Mouse (Mus musculus) neural tube, embryonic 14.5 days (tissue): ENCODE measurements at regions not wholly inside any gene's neighbourhood (a gene's known extent, or its start where the extent isn't known, plus 50 kb on each side); places are given as distances from the start of the nearest gene placed in this dataset.

ENCODE experiments used
- ATAC-seq: fragments of 200-750 bp; cut with Nextera tagmentation; 2 replicates; pipeline ENCODE4 v1.8.0; 2017; ENCODE audit warnings: low read depth, mild to moderate bottlenecking, moderate TSS enrichment, moderate library complexity
- H3K27ac ChIP-seq: fragments of 300-500 bp; sonication (generic); 2 replicates; pipeline ENCODE4 v1.5.1; 2014; ENCODE audit warnings: low read depth, mild to moderate bottlenecking, control low read depth, low read length, moderate library complexity, mixed read lengths
- H3K27me3 ChIP-seq: fragments of 300-500 bp; sonication (generic); 2 replicates; pipeline ENCODE4 v1.6.1; 2014; ENCODE audit warnings: low read length; ENCODE audit not compliant: control insufficient read depth, insufficient read depth
- H3K36me3 ChIP-seq: fragments of 300-500 bp; sonication (generic); 2 replicates; pipeline ENCODE4 v1.6.1; 2014; ENCODE audit warnings: low read length, mixed read lengths; ENCODE audit not compliant: control insufficient read depth, insufficient read depth
- H3K4me1 ChIP-seq: fragments of 300-500 bp; sonication (generic); 2 replicates; pipeline ENCODE4 v1.6.1; 2014; ENCODE audit warnings: low read length; ENCODE audit not compliant: control insufficient read depth, insufficient read depth
- H3K4me2 ChIP-seq: fragments of 300-500 bp; sonication (generic); 2 replicates; pipeline ENCODE4 v1.6.1; 2014; ENCODE audit warnings: mild to moderate bottlenecking, low read depth, low read length, control low read depth
- H3K4me3 ChIP-seq: fragments of 300-500 bp; sonication (generic); 2 replicates; pipeline ENCODE4 v1.5.1; 2014; ENCODE audit warnings: low read depth, low read length, control low read depth, mixed read lengths
- H3K9ac ChIP-seq: fragments of 300-500 bp; sonication (generic); replicated peaks from 2 replicates; pipeline ENCODE4 v1.6.1; 2014; ENCODE audit warnings: low read depth, mild to moderate bottlenecking, control low read depth, low read length, mixed read lengths
- H3K9me3 ChIP-seq: fragments of 300-500 bp; sonication (generic); 2 replicates; pipeline ENCODE4 v1.6.1; 2016; ENCODE audit warnings: low read length; ENCODE audit not compliant: control insufficient read depth
- WGBS: fragments of 180-500 bp; shearing (Covaris S2); extraction: QIAGEN DNeasy Blood & Tissue Kit; methylation state at CpG from one replicate; pipeline ENCODE4 v1.1.7; 2014; 5-methylcytosine and 5-hydroxymethylcytosine counted together

- H3K4me3 ChIP-seq, result no peak overlapping the region
- peak; percentile 74; the same call in 1 of the 2 replicates for ATAC-seq
- 29% methylated on average over 7 of the region's 7 CpGs for WGBS
- no peak overlapping the region for H3K27ac ChIP-seq
- no peaks in the 10 kb centered on the region for H3K36me3 ChIP-seq
- H3K9me3 ChIP-seq, result no peaks in the 10 kb centered on the region
- no peak overlapping the region for H3K4me2 ChIP-seq
- H3K9ac ChIP-seq, result no peak overlapping the region
- H3K4me1 ChIP-seq, result no peaks in the 10 kb centered on the region
- H3K27me3 ChIP-seq, result no peaks in the 10 kb centered on the region
These were observed 625.8 kb downstream of the Tmem182 start for GRCm38 (mm10) chr1:41431127-41431690.

GRCm38 (mm10) chr1:41435379-41435778 is 630.0 kb downstream of the Tmem182 start:
- no peaks in the 10 kb centered on the region for H3K9me3 ChIP-seq
- no peaks in the 10 kb centered on the region for H3K4me1 ChIP-seq
- no peak overlapping the region for H3K27ac ChIP-seq
- H3K27me3 ChIP-seq, result no peaks in the 10 kb centered on the region
- no peak overlapping the region for H3K4me3 ChIP-seq
- no peak overlapping the region for H3K4me2 ChIP-seq
- no peak overlapping the region for H3K9ac ChIP-seq
- ATAC-seq, result no peak
- 83% methylated on average over 3 of the region's 3 CpGs for WGBS
- H3K36me3 ChIP-seq, result no peaks in the 10 kb centered on the region

- no peaks in the 10 kb centered on the region for H3K27me3 ChIP-seq
- no peaks in the 10 kb centered on the region for H3K36me3 ChIP-seq
- no peaks in the 10 kb centered on the region for H3K4me1 ChIP-seq
- H3K4me2 ChIP-seq, result no peak overlapping the region
- no peak overlapping the region for H3K4me3 ChIP-seq
- no peaks in the 10 kb centered on the region for H3K9me3 ChIP-seq
- ATAC-seq, result no peak
- H3K9ac ChIP-seq, result no peak overlapping the region
- H3K27ac ChIP-seq, result no peak overlapping the region
These were observed 644.6 kb downstream of the Tmem182 start for GRCm38 (mm10) chr1:41449972-41450371.
